Mouse (Mus musculus) thymus, postnatal 36 days (tissue): ENCODE measurements around the gene Cltb.

Experiments used
- DNase-seq, 2 experiments: peaks; one replicate each; pipeline ENCODE4 v3.0.0; 2022; ENCODE audit warnings: mixed read lengths in 2 of 2

Cltb gene

DNA sequence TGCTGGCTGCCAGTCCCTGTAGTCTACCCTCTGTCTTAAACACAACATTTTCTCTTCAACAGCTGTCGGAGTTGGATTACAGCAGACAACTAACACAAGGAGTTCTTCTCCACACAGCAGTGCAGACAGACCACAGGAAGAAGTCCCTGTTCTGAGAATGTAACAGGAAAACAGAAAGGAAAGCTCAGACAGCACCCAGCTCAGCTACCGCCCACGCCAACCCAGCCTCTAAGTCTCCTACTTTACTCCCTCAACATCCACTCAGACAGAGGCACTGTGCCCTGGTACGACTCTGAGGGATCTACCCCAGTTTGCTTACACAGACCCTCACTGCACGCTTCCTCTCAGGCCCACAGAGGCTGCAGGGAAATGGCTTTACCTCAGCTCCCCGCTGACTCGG, 50.5 kb downstream of the Cltb start:
- no peak for DNase-seq

GRCm38 (mm10) chr13:54559656-54560055, 51.5 kb downstream of the Cltb start:
- DNase-seq = no peak

- DNase-seq = no peak
Measured at GRCm38 (mm10) chr13:54557652-54558051, 53.5 kb downstream of the Cltb start.

- no peak for DNase-seq
Measured at GRCm38 (mm10) chr13:54556796-54557195, 54.3 kb downstream of the Cltb start.

GRCm38 (mm10) chr13:54556176-54556575, 55.0 kb downstream of the Cltb start:
- no peak for DNase-seq

GRCm38 (mm10) chr13:54548036-54548435, 63.1 kb downstream of the Cltb start:
- DNase-seq = no peak
